Mouse (Mus musculus) ES-Bruce4 (cell line): ENCODE results near the gene Ccm2l. TPM values are rescaled to one million over a fixed set of nuclear protein-coding genes. Genes with fewer than 3 reads are reported as not detected.

Experiments used
- H3K27ac ChIP-seq: 2 replicates; pipeline ENCODE4 v1.5.1; 2012; ENCODE audit warnings: low read length, inconsistent platforms; ENCODE audit not compliant: insufficient read depth
- H3K27me3 ChIP-seq: 2 replicates; pipeline ENCODE4 v1.6.1; 2012; ENCODE audit warnings: mild to moderate bottlenecking, low read length, inconsistent platforms; ENCODE audit not compliant: control insufficient read depth, poor library complexity, insufficient read depth, severe bottlenecking
- H3K36me3 ChIP-seq: 2 replicates; pipeline ENCODE4 v1.6.1; 2012; ENCODE audit warnings: inconsistent platforms, mild to moderate bottlenecking, low read length, moderate library complexity; ENCODE audit not compliant: control insufficient read depth, poor library complexity, insufficient read depth, severe bottlenecking
- H3K4me1 ChIP-seq: one replicate; pipeline ENCODE4 v1.8.1; 2011; ENCODE audit warnings: low read length; ENCODE audit not compliant: control insufficient read depth, insufficient read depth
- H3K4me3 ChIP-seq: 2 replicates; pipeline ENCODE4 v1.5.1; 2011; ENCODE audit warnings: low read depth, mild to moderate bottlenecking, low read length
- H3K9ac ChIP-seq: 2 replicates; pipeline ENCODE4 v1.6.1; 2012; ENCODE audit warnings: low read depth, mild to moderate bottlenecking, inconsistent platforms; ENCODE audit not compliant: poor library complexity, severe bottlenecking
- H3K9me3 ChIP-seq: replicated peaks from 2 replicates; pipeline ENCODE4 v1.6.1; 2012; ENCODE audit warnings: mild to moderate bottlenecking, low read length, inconsistent platforms; ENCODE audit not compliant: control insufficient read depth, poor library complexity, insufficient read depth, severe bottlenecking
- CTCF ChIP-seq: IDR thresholded peaks from one replicate; pipeline ENCODE4 v1.8.1; 2011; ENCODE audit warnings: low read depth, low read length
- EP300 ChIP-seq: IDR thresholded peaks from 2 replicates; pipeline ENCODE4 v1.6.1; 2011; ENCODE audit warnings: low read depth, low read length; ENCODE audit not compliant: insufficient read depth
- POLR2A ChIP-seq: IDR thresholded peaks from one replicate; pipeline ENCODE4 v1.8.1; 2011; ENCODE audit warnings: low read length; ENCODE audit not compliant: insufficient read depth
- polyA plus RNA-seq: library from polyadenylated mRNA; stranded (reverse); fragments of >200 nt; gene quantifications from 2 replicates; pipeline ENCODE4 v1.2.4, GENCODE M21; 2011; ENCODE audit warnings: low read depth; ENCODE audit not compliant: missing spikeins, insufficient read depth, insufficient read length

The Ccm2l gene
- polyA plus RNA-seq, 1 experiment: not detected

GRCm38 (mm10) chr2:153058365-153058764, 7.4 kb upstream of the Ccm2l start:
- Histone ChIP-seq H3K4me1 (no peaks in the 10 kb centered on the region), H3K36me3 (no peaks in the 10 kb centered on the region), H3K4me3 (no peak overlapping the region), H3K27me3 (no peaks in the 10 kb centered on the region), H3K9me3 (no peaks in the 10 kb centered on the region), H3K9ac (no peak overlapping the region), H3K27ac (no peak overlapping the region)
- no peak for TF ChIP-seq CTCF
- no peak for TF ChIP-seq EP300
- no peak for TF ChIP-seq POLR2A

DNA sequence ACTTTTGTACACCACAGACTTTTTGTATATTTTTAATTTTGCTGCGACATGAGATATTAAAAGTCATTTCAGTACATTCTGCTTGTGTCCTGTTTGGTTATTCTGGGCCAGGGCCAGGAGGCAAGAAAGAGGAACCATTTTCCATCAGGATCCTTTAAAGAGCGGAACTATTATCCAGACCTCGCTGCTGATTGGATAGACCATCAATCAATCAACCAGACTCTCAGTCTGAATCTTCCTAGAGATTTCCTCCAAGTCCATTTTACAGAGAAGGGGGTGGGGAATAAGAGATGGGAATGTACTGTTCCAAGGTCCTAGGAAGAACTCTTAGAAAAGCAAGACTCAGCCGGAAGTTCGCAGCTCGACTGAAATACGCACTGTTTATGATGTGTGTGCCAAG, 5.5 kb upstream of the Ccm2l start:
- TF ChIP-seq CTCF (no peak), EP300 (no peak), POLR2A (no peak)
- H3K9me3 ChIP-seq: no peaks in the 10 kb centered on the region

DNA sequence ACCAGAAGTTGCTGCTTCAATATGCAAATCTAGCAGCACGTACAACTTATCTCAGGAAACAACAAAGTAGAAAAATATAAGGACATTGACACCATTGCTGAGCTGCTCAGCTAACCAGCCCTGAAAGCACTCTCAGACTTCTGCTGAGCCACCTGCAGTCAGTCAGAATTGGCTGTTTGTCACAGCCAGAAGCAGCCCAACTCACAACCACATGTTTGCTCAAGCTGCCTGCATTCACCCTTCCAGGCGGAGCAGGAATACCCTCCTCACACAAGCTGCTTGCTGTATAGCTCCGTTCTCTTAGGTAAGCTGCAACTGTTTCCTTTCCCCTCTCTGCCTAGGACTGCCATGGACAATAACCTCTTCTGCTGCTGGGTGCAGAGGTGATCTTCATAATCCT, 2.4 kb upstream of the Ccm2l start:
- H3K4me1 ChIP-seq: peaks cover 2% of the 10 kb centered on the region
- H3K27ac ChIP-seq: no peak overlapping the region
- no peak overlapping the region for H3K9ac ChIP-seq
- TF ChIP-seq POLR2A (no peak), CTCF (no peak), EP300 (no peak)
- H3K4me3 ChIP-seq: no peak overlapping the region
- H3K27me3 ChIP-seq: no peaks in the 10 kb centered on the region
- H3K9me3 ChIP-seq: no peaks in the 10 kb centered on the region
- no peaks in the 10 kb centered on the region for H3K36me3 ChIP-seq

More for the DNA sequence above, 5.5 kb upstream of the Ccm2l start:
- Histone ChIP-seq H3K36me3 (no peaks in the 10 kb centered on the region), H3K4me3 (no peak overlapping the region), H3K4me1 (no peaks in the 10 kb centered on the region), H3K27ac (no peak overlapping the region), H3K27me3 (no peaks in the 10 kb centered on the region), H3K9ac (no peak overlapping the region)

GRCm38 (mm10) chr2:153064190-153064970, 1.4 kb upstream of the Ccm2l start:
- Histone ChIP-seq H3K36me3 (no peaks in the 10 kb centered on the region), H3K4me3 (no peak overlapping the region), H3K9me3 (no peaks in the 10 kb centered on the region), H3K9ac (no peak overlapping the region), H3K27ac (no peak overlapping the region), H3K27me3 (no peaks in the 10 kb centered on the region), H3K4me1 (peaks cover 2% of the 10 kb centered on the region)
- TF ChIP-seq EP300 (no peak), POLR2A (no peak), CTCF (no peak)

DNA sequence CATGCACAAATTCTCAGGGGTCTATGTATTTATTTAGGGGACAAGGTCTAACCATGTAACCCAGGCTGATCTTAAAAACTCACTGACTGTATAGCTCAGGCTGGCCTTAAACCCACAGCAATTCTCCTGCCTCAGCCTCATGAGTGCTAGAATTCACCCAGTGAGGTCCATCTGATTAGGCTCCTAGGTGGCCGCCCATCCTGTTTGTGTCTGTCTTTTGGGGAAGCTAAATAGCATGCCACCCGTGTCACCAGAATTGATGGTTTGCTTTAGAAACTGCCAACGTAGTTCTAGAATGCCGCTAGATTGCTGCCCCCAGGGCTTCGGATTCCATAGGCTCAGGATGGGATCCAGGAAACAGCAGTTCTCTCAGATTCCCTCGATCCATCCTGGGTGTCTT, 1.2 kb downstream of the Ccm2l start:
- peaks cover 5% of the 10 kb centered on the region for H3K27me3 ChIP-seq
- H3K36me3 ChIP-seq: no peaks in the 10 kb centered on the region
- H3K4me3 ChIP-seq: no peak overlapping the region
- H3K9me3 ChIP-seq: no peaks in the 10 kb centered on the region
- no peak overlapping the region for H3K27ac ChIP-seq
- H3K4me1 ChIP-seq: peaks cover 2% of the 10 kb centered on the region
- H3K9ac ChIP-seq: no peak overlapping the region
- TF ChIP-seq CTCF: no peak
- no peak for TF ChIP-seq POLR2A
- TF ChIP-seq EP300: no peak

DNA sequence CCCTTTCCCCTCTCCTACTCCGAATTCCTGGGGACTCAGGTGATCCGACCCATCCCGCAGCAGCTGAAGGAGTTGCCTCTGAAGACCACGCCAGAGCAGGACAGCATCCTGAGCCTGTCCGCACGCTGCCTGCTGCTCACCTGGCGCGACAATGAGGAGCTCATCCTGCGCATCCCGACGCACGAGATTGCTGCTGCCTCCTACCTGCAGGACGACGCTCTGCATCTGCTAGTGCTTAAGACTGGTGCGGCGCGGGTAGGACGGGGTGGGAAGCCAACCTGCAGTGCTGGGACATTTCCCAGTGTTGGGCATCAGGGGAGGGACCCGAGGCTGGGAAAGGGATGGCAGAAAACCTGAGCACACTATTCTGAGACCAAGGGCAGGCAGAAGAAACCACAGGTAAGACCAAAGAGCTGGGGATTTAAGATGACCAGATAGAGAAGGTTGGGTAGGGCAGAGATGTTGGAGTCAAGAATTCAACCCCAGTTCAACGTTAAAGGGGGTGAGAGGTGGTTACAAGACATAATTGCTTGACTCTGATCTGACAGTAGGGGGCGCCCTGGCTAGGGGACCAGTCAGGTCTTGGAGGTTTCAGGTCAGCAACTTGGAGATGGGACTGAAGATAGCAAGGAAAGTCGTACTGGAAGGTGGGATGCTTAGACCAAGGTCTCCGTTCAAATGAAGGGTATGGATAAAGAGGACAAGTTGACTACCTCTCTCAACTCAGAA, 5.2 kb downstream of the Ccm2l start:
- no peaks in the 10 kb centered on the region for H3K9me3 ChIP-seq
- H3K27me3 ChIP-seq: peaks cover 7% of the 10 kb centered on the region
- TF ChIP-seq POLR2A: no peak
- TF ChIP-seq CTCF: peak; percentile 71
- TF ChIP-seq EP300: no peak
- no peaks in the 10 kb centered on the region for H3K36me3 ChIP-seq
- H3K9ac ChIP-seq: no peak overlapping the region
- H3K4me1 ChIP-seq: no peaks in the 10 kb centered on the region
- H3K27ac ChIP-seq: no peak overlapping the region
- no peak overlapping the region for H3K4me3 ChIP-seq
